Comparison of ENCODE assay signal across 3 mouse cellular contexts in the genomic region with DNA sequence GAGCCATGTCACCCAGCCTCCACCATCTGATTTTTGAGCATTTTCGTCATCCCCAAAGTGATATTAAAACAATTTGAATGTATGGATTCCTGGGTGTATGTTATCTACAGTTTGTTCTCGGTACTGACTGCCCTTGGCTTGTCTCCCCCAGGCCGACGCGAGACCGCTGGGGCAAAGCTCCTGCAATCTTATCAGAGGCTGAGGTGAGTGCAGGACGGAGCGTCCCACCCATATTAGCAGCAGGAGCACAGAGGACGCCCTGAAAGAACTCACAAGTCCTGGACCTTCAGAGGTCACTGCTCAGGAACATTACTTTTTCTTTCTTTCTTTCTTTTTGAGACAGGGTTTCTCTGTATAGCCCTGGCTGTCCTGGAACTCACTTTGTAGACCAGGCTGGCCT. TPM values are rescaled to one million over a fixed set of nuclear protein-coding genes. Genes with fewer than 3 reads are reported as not detected.
"Had no signal": no experiment of that assay in that cellular context is flagged by ENCODE, and none has a peak within 500 bp of the region (broad histone marks: within the 10 kb centered on the region; RNA-seq: fewer than 3 reads in every experiment).

No protein-coding gene starts in this region.

RNA-seq across cellular contexts. Expression of gene Sytl3, which starts 40.6 kb away (rescaled TPM):
- polyA plus RNA-seq: midbrain, embryonic 12.5 days; myocyte; neural tube, embryonic 11.5 days had no signal
